Mouse (Mus musculus) liver, postnatal 0 days (tissue): ENCODE measurements around the gene Ap1g1. TPM values are rescaled to one million over a fixed set of nuclear protein-coding genes. Genes with fewer than 3 reads are reported as not detected.

Source experiments
- ATAC-seq: fragments of 200-750 bp; cut with Nextera tagmentation; 2 replicates; pipeline ENCODE4 v1.8.0; 2017; ENCODE audit warnings: mild to moderate bottlenecking, moderate library complexity
- DNase-seq: peaks from one replicate; pipeline ENCODE4 v3.0.0-alpha.2; 2016
- H3K27ac ChIP-seq: fragments of 300-500 bp; sonication (generic); 2 replicates; pipeline ENCODE4 v1.5.1; 2014; ENCODE audit warnings: antibody characterized with exemption, moderate library complexity, mild to moderate bottlenecking, low read depth
- H3K27me3 ChIP-seq: fragments of 300-500 bp; sonication (generic); 2 replicates; pipeline ENCODE4 v1.6.1; 2014; ENCODE audit warnings: low read length, control low read depth, mixed read lengths; ENCODE audit not compliant: insufficient read depth
- H3K36me3 ChIP-seq: fragments of 300-500 bp; sonication (generic); replicated peaks from 2 replicates; pipeline ENCODE4 v1.6.1; 2014; ENCODE audit warnings: mild to moderate bottlenecking, control low read depth, low read length, moderate library complexity, mixed read lengths; ENCODE audit not compliant: insufficient read depth
- H3K4me1 ChIP-seq: fragments of 300-500 bp; sonication (generic); 2 replicates; pipeline ENCODE4 v1.6.1; 2014; ENCODE audit warnings: antibody characterized with exemption, mild to moderate bottlenecking, control low read depth; ENCODE audit not compliant: insufficient read depth
- H3K4me2 ChIP-seq: fragments of 300-500 bp; sonication (generic); 2 replicates; pipeline ENCODE4 v1.6.1; 2014; ENCODE audit warnings: low read depth, mild to moderate bottlenecking, low read length, moderate library complexity, mixed read lengths
- H3K4me3 ChIP-seq: fragments of 300-500 bp; sonication (generic); 2 replicates; pipeline ENCODE4 v1.5.1; 2014; ENCODE audit warnings: low read depth, low read length
- H3K9ac ChIP-seq: fragments of 300-500 bp; sonication (generic); replicated peaks from 2 replicates; pipeline ENCODE4 v1.6.1; 2014; ENCODE audit warnings: mild to moderate bottlenecking, moderate library complexity
- H3K9me3 ChIP-seq: fragments of 300-500 bp; sonication (generic); 2 replicates; pipeline ENCODE4 v1.6.1; 2016; ENCODE audit warnings: mild to moderate bottlenecking, control low read depth, low read length, mixed read lengths
- CTCF ChIP-seq: sonication (generic); IDR thresholded peaks from 2 replicates; pipeline ENCODE4 v1.5.1; 2016; ENCODE audit warnings: antibody characterized with exemption, low read depth
- EP300 ChIP-seq: IDR thresholded peaks from 2 replicates; pipeline ENCODE4 v1.6.1; 2016; ENCODE audit warnings: antibody characterized with exemption, low read depth, mild to moderate bottlenecking
- WGBS: fragments of 180-500 bp; shearing (Covaris S2); extraction: QIAGEN DNeasy Blood & Tissue Kit; methylation state at CpG from one replicate; pipeline ENCODE4 v1.1.7; 2014; ENCODE audit not compliant: insufficient replicate concordance; 5-methylcytosine and 5-hydroxymethylcytosine counted together
- polyA plus RNA-seq: library from polyadenylated mRNA; unstranded; fragments of >200 nt; fragmentation: Nextera tagmentation; extraction: Ambion mirVana; gene quantifications from 2 replicates; pipeline ENCODE4 v1.2.1, GENCODE M21; 2015

The Ap1g1 gene
- polyA plus RNA-seq, 1 experiment from 2014 or later = 14.0 TPM

GRCm38 (mm10) chr8:109756849-109757248 is 21.5 kb upstream of the Ap1g1 start:
- no peak overlapping the region for H3K27ac ChIP-seq
- WGBS = 65% methylated on average over 3 of the region's 3 CpGs
- TF ChIP-seq EP300 (no peak), CTCF (no peak)
- no peaks in the 10 kb centered on the region for H3K4me1 ChIP-seq
- peaks cover under 1% of the 10 kb centered on the region; the same call in 1 of the 2 replicates for H3K9me3 ChIP-seq
- no peaks in the 10 kb centered on the region for H3K27me3 ChIP-seq
- ATAC-seq = no peak
- H3K4me2 ChIP-seq = no peak overlapping the region
- DNase-seq = no peak
- no peaks in the 10 kb centered on the region for H3K36me3 ChIP-seq
- no peak overlapping the region for H3K9ac ChIP-seq
- H3K4me3 ChIP-seq = no peak overlapping the region

GRCm38 (mm10) chr8:109759426-109759825 is 18.9 kb upstream of the Ap1g1 start:
- TF ChIP-seq CTCF (no peak), EP300 (no peak)
- no peaks in the 10 kb centered on the region for H3K4me1 ChIP-seq
- H3K27me3 ChIP-seq = no peaks in the 10 kb centered on the region
- 78% methylated on average over 7 of the region's 7 CpGs for WGBS
- ATAC-seq (no peak), DNase-seq (no peak)
- no peak overlapping the region for H3K4me2 ChIP-seq
- peaks cover 8% of the 10 kb centered on the region; the same call in 1 of the 2 replicates for H3K9me3 ChIP-seq
- no peaks in the 10 kb centered on the region for H3K36me3 ChIP-seq
- H3K27ac ChIP-seq = no peak overlapping the region
- H3K4me3 ChIP-seq = no peak overlapping the region
- no peak overlapping the region for H3K9ac ChIP-seq

GRCm38 (mm10) chr8:109760221-109760620 is 18.1 kb upstream of the Ap1g1 start:
- DNase-seq = peak; percentile 68
- no peaks in the 10 kb centered on the region for H3K4me1 ChIP-seq
- H3K36me3 ChIP-seq = no peaks in the 10 kb centered on the region
- no peak overlapping the region for H3K9ac ChIP-seq
- H3K4me3 ChIP-seq = no peak overlapping the region
- 0 out of 2 replicates have a peak overlapping the region, but pooled peaks have one; percentile 24 for H3K27ac ChIP-seq
- H3K9me3 ChIP-seq = peaks cover 8% of the 10 kb centered on the region; the same call in 1 of the 2 replicates
- peak; percentile 96 for ATAC-seq
- 33% methylated on average over 1 of the region's 1 CpGs for WGBS
- no peaks in the 10 kb centered on the region for H3K27me3 ChIP-seq
- no peak for TF ChIP-seq CTCF
- H3K4me2 ChIP-seq = no peak overlapping the region

- H3K27ac ChIP-seq = no peak overlapping the region
- H3K9me3 ChIP-seq = peaks cover 8% of the 10 kb centered on the region; the same call in 1 of the 2 replicates
- no peaks in the 10 kb centered on the region for H3K27me3 ChIP-seq
- no peak overlapping the region for H3K4me2 ChIP-seq
- DNase-seq (no peak), ATAC-seq (no peak)
- TF ChIP-seq CTCF = no peak
- no peak for TF ChIP-seq EP300
- no peaks in the 10 kb centered on the region for H3K4me1 ChIP-seq
- no peak overlapping the region for H3K9ac ChIP-seq
- WGBS = 79% methylated on average over 6 of the region's 6 CpGs
- H3K36me3 ChIP-seq = no peaks in the 10 kb centered on the region
- H3K4me3 ChIP-seq = no peak overlapping the region
These were observed 14.3 kb upstream of the Ap1g1 start for GRCm38 (mm10) chr8:109764031-109764430.

- 62% methylated on average over 7 of the region's 7 CpGs for WGBS
- H3K27me3 ChIP-seq = no peaks in the 10 kb centered on the region
- ATAC-seq = no peak
- no peak overlapping the region for H3K9ac ChIP-seq
- TF ChIP-seq CTCF (no peak), EP300 (no peak)
- H3K27ac ChIP-seq = no peak overlapping the region
- H3K36me3 ChIP-seq = no peaks in the 10 kb centered on the region
- no peak for DNase-seq
- H3K4me1 ChIP-seq = no peaks in the 10 kb centered on the region
- H3K4me3 ChIP-seq = no peak overlapping the region
- no peak overlapping the region for H3K4me2 ChIP-seq
- peaks cover 8% of the 10 kb centered on the region; the same call in 1 of the 2 replicates for H3K9me3 ChIP-seq
These were observed 12.3 kb upstream of the Ap1g1 start for GRCm38 (mm10) chr8:109766081-109766480.

- WGBS = 36% methylated on average over 3 of the region's 3 CpGs
- H3K36me3 ChIP-seq = no peaks in the 10 kb centered on the region
- TF ChIP-seq CTCF = no peak
- no peak for TF ChIP-seq EP300
- H3K9me3 ChIP-seq = no peaks in the 10 kb centered on the region
- H3K27me3 ChIP-seq = peaks cover 2% of the 10 kb centered on the region; the same call in 1 of the 2 replicates
- no peak for DNase-seq
- H3K4me3 ChIP-seq = no peak overlapping the region
- H3K9ac ChIP-seq = no peak overlapping the region
- H3K27ac ChIP-seq = no peak overlapping the region
- no peak overlapping the region for H3K4me2 ChIP-seq
- no peak for ATAC-seq
- no peaks in the 10 kb centered on the region for H3K4me1 ChIP-seq
These were observed 5.2 kb upstream of the Ap1g1 start for GRCm38 (mm10) chr8:109773154-109773553.

DNA sequence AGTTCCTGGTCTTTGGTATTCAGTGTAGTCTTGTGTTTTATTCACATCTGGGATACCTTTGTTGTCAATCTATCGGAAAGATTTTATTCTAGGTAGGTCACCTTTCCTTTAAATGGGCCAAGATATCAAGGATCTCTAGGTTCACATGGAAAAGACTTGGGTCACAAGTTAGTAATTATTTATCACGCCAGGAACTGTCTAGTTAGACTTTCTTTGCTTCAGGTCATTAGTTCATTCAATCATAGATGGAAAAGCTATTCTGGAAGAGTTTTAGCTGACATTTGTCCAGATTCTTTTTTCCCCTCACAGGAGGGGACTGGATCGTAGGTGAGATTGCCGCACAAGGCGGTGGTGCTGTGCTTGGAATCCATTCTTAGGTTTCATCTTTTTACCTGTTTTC is 503 bp upstream of the Ap1g1 start:
- Histone ChIP-seq H3K9ac (peak overlapping the region; percentile 94), H3K27ac (peak overlapping the region; percentile 98), H3K4me1 (peaks cover 10% of the 10 kb centered on the region), H3K4me3 (peak overlapping the region; percentile 96), H3K36me3 (no peaks in the 10 kb centered on the region), H3K9me3 (no peaks in the 10 kb centered on the region), H3K4me2 (peak overlapping the region; percentile 68), H3K27me3 (peaks cover 2% of the 10 kb centered on the region; the same call in 1 of the 2 replicates)
- DNase-seq = no peak
- TF ChIP-seq CTCF (no peak), EP300 (no peak)
- 27% methylated on average over 5 of the region's 5 CpGs for WGBS
- ATAC-seq = no peak
